Mouse (Mus musculus) 416B (cell line): ENCODE measurements around the gene Zfp574.

Experiments
- DNase-seq: peaks from one replicate; pipeline ENCODE4 v3.0.0; 2011; ENCODE audit warnings: low read depth

Zfp574 gene

DNA sequence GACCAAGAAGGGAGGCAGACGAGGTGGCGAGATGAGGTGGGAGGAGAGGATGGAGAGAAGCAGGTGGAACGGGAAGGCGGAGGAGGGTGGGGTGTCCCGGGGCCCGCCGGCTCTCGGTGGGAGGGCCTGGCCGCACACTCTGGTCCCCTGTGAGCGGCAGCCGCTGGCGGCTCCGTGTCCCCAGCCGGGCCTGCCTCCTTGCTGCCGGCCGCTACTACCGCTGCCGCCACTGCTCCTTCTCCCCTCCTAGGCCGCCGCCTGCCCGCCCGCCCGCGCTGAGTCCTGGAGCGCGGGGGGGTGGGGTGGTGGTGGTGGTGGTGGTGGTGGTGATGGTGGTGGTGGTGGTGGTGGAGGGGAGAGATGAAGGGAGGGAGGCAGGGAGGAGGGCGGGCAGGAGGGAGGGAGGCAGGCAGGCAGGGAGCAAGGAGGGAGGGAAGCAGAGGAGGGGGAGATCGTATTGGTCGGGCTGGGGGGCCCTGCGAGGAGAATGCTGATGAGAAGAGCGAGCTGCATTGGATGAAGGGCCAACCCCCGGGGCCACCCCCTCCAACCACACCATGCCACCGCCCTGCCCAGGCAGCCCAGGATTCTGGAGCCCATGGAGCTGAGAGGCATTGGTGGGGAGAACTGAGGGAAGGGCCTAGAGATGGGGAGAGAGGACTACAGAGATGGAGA, 486 bp downstream of the Zfp574 start:
- DNase-seq = peak; percentile 73

GRCm38 (mm10) chr7:25073924-25074323, 1.6 kb downstream of the Zfp574 start:
- DNase-seq = no peak

DNA sequence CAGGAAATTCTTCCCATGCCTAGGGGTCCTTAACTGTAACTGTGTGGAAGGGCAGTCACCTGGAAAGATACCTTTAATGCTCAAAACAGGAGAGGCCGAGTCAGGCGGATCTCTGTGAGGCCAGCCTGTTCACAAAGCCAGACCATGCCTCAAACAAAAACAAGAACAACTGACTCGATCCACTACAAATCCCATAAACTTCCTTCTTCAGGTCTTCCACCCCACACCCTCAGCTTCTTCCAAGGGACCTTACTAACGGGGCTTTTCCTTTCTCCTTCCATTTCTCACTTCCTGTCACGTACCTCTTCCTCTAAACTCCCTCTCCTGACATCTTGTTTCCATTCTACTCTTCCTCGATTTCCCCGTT, 3.9 kb downstream of the Zfp574 start:
- DNase-seq = no peak

- peak; percentile 99 for DNase-seq
Measured at GRCm38 (mm10) chr7:25076663-25077413, 4.5 kb downstream of the Zfp574 start.

DNA sequence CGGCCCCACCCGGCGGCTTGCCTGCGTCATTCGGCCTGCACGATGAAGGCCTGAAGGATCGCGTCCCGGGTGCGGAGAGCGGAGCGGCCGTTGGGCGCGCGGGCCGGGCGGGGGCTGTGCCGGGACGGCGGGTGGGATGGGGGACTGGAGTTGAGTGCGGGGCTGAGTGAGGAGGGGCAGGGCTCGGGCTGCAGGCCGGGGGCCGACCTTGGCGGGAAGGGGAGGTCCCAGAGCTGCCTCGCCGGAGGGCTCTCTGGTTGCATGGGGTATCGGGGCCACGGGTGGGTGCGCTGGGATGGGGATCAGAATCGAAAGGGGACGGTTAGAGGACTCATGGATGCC, 5.0 kb downstream of the Zfp574 start:
- no peak for DNase-seq

- DNase-seq = no peak
Measured at GRCm38 (mm10) chr7:25079496-25080026, 7.2 kb downstream of the Zfp574 start.

DNA sequence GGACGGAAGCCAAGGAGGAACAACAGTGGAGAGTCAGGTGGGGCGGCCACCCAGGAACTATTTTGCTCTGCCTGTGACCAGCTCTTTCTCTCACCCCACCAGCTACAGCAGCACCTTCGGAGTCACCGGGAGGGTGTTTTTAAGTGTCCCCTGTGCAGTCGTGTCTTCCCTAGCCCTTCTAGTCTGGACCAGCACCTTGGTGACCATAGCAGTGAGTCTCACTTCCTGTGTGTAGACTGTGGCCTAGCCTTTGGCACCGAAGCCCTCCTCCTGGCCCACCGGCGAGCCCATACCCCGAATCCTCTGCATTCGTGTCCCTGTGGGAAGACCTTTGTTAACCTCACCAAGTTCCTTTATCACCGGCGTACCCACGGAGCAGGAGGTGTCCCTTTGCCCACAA, 8.1 kb downstream of the Zfp574 start:
- DNase-seq = no peak

GRCm38 (mm10) chr7:25082510-25082909, 10.1 kb downstream of the Zfp574 start:
- DNase-seq = peak; percentile 86

DNA sequence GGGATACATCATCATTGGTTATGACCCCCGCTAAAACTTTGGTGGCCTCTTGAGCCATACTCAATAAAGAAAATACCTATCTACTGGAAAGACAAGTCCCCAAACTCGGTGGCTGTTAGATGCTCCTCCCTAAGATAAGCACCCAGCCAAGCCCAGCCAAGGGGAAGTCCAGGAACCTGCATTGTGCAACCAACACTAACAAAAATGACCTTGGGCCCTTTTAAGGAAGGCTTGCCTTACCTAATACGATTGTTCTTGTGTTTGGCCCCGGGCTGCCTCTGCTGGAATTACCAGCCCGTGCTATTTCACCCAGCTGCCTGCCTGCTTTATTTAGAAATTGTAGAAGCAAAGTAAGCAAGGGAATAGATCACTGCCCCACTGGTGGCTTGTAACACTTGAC, 12.3 kb downstream of the Zfp574 start:
- DNase-seq = peak; percentile 90

DNA sequence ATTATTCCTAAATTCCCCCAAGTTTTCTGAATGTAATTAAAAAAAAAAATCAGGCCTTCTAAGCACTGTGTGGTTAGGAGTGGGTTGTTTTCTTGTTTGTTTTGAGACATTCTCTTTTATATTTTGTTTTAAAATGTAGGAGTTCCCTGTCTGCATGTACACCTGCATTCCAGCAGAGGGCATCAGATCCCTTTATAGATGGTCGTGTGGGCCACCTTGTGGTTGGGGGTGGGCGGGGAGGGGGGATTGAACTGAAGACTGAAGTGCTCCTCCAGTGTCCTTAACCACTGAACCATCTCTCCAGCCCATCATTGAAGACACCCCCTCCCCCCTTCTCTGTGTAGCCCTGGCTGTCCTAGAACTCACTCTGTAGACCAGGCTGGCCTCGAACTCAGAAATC, 14.3 kb downstream of the Zfp574 start:
- DNase-seq = peak; percentile 55

GRCm38 (mm10) chr7:25087256-25087912, 15.0 kb downstream of the Zfp574 start:
- DNase-seq = no peak

- DNase-seq = peak; percentile 77
Measured at GRCm38 (mm10) chr7:25087972-25088371, 15.6 kb downstream of the Zfp574 start.

GRCm38 (mm10) chr7:25088531-25088930, 16.2 kb downstream of the Zfp574 start:
- peak; percentile 70 for DNase-seq

GRCm38 (mm10) chr7:25088968-25089367, 16.6 kb downstream of the Zfp574 start:
- peak; percentile 71 for DNase-seq

DNA sequence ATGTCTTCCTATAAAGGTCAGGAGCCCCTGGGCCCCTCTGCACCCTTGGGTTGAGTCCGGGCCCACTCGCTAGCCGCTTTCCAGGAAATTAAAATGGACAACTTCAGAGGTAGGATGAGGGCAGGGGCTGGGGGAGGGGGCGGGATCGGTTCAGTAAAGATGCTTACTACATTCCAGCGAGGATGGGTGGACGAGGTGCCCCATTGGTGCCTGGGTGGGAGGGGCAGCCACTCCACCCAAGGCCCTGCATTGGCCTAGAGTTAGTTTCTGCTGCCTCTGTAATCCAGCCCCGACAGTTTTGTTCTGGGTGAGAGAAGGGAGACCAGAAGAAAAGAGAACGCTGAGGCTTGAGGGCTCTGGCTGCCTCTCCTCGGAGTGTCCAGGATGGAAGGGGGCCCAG, 17.5 kb downstream of the Zfp574 start:
- DNase-seq = no peak

DNA sequence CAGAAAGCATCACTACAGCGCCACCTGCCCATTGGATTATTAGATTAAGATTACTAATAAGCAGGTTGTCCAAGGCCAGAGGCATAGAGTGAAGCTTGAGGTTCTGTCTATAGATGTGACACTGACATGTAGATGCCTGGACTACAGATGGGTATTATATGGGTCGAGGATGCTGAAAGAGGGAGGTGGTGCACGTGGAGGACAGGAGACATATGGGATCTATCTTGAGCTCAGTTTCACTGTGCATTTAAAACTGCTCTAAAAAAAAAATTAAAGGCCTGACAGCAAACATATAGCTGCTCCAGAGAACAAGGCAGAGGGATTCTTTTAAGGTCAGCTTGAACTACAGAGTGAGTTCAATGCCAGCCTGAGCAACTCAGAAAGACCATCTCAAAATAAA, 25.8 kb downstream of the Zfp574 start:
- DNase-seq = no peak

- DNase-seq = peak; percentile 56
Measured at GRCm38 (mm10) chr7:25099581-25099980, 27.2 kb downstream of the Zfp574 start.

- DNase-seq = peak; percentile 90
Measured at GRCm38 (mm10) chr7:25105411-25106160, 33.2 kb downstream of the Zfp574 start.

DNA sequence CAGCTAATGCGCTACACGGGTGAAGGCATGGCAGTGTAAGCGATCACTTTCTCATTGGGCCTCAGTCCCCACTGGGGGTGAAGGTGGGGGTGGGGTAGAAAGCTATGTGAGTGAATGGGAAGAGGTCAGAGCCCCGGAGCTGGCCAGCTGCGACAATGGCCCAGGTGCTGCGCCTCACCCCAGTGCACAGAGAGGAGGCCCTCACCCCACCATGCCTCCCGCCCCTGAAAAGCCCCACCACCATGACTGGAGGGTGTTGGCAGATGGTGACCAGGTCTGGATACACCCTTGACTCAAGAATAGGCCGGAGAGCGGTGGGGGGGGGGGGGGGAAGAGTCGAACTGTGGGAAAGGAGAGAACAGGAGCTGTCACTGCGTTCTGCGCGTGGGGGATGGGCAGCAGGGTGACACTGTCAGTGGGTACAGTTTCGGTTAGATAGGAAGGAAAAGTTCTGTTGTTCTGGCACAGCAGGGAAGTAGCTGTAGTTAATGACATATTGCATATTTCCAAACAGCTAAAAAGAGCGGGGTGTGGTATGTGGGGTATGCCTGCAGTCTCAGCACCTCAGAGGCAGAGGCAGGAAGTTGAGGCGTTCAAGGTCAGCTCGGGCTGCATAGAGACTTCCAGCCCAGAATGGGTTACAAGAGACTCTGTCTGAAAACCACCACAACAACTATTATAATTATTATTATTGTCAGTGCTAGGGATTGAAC, 34.6 kb downstream of the Zfp574 start:
- peak; percentile 88 for DNase-seq

DNA sequence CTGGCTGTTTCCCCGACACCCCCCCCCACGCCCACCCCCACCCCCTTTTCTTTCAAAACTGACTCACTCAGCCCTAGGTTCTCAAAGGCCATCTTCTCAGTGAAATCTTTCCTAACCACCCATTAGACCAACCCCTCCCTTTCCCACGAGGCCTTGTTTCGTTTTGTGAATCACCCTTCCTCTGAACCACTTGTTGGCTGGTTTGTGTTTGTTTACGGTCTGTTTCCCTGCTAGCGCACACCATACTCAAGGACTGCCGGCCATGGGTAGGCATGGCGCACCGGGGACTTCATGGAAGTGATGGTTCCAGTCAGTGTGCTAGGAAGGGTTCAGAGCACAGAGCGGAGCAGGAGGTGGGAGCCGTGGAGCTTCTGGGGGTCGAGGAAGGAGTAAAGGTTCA, 37.0 kb downstream of the Zfp574 start:
- peak; percentile 82 for DNase-seq

GRCm38 (mm10) chr7:25110336-25110735, 38.0 kb downstream of the Zfp574 start:
- no peak for DNase-seq
